Mouse (Mus musculus) MEL (cell line): ENCODE data around the gene Khk. TPM values are rescaled to one million over a fixed set of nuclear protein-coding genes. Genes with fewer than 3 reads are reported as not detected.

Experiments used
- DNase-seq: peaks from one replicate; pipeline ENCODE4 v3.0.0; 2011; ENCODE audit warnings: low read depth, low spot score
- H3K27ac ChIP-seq: 2 replicates; pipeline ENCODE4 v1.5.1; 2012; ENCODE audit warnings: low read depth, mild to moderate bottlenecking, control low read depth, low read length, moderate library complexity; ENCODE audit not compliant: control insufficient read depth
- H3K27me3 ChIP-seq, 2 experiments: fragments of 150-350 bp in 1 of 2; sonication (generic) in 1 of 2; 2 replicates each; pipeline ENCODE4 v1.6.1; 2012; ENCODE audit warnings: low read length in 2 of 2, mild to moderate bottlenecking in 2 of 2, improper control_type of control experiment in 1 of 2, moderate library complexity in 1 of 2; ENCODE audit not compliant: insufficient read depth in 2 of 2, control insufficient read depth in 1 of 2
- H3K36me3 ChIP-seq, 2 experiments: 2 replicates each; pipeline ENCODE4 v1.6.1; 2012 to 2014; ENCODE audit warnings: low read length in 2 of 2, improper control_type of control experiment in 1 of 2, inconsistent platforms in 1 of 2, mild to moderate bottlenecking in 1 of 2; ENCODE audit not compliant: insufficient read depth in 2 of 2, control insufficient read depth in 1 of 2
- H3K4me1 ChIP-seq, 2 experiments: fragments of 150-350 bp in 1 of 2; sonication (generic) in 1 of 2; 2 replicates each; pipeline ENCODE4 v1.6.1; 2012; ENCODE audit warnings: low read length in 2 of 2, improper control_type of control experiment in 1 of 2, mild to moderate bottlenecking in 1 of 2; ENCODE audit not compliant: insufficient read depth in 2 of 2, control insufficient read depth in 1 of 2
- H3K4me3 ChIP-seq, 2 experiments: fragments of 150-350 bp in 1 of 2; sonication (generic) in 1 of 2; 2 replicates each; pipeline ENCODE4 v1.5.1; 2012; ENCODE audit warnings: low read depth in 2 of 2, low read length in 2 of 2, mild to moderate bottlenecking in 2 of 2, moderate library complexity in 2 of 2, control low read depth in 1 of 2, improper control_type of control experiment in 1 of 2; ENCODE audit not compliant: control insufficient read depth in 1 of 2, insufficient read depth in 1 of 2
- H3K79me2 ChIP-seq: 2 replicates; pipeline ENCODE4 v1.6.1; 2012; ENCODE audit warnings: mild to moderate bottlenecking, low read length, moderate library complexity; ENCODE audit not compliant: control insufficient read depth, poor library complexity, insufficient read depth
- H3K9ac ChIP-seq: 2 replicates; pipeline ENCODE4 v1.6.1; 2012; ENCODE audit warnings: low read depth, mild to moderate bottlenecking, control low read depth, low read length, moderate library complexity; ENCODE audit not compliant: control insufficient read depth, poor library complexity, severe bottlenecking
- H3K9me3 ChIP-seq: fragments of 150-350 bp; sonication (generic); replicated peaks from 2 replicates; pipeline ENCODE4 v1.6.1; 2012; ENCODE audit warnings: mild to moderate bottlenecking, low read length, improper control_type of control experiment, moderate library complexity; ENCODE audit not compliant: insufficient read depth
- BHLHE40 ChIP-seq: IDR thresholded peaks from 2 replicates; pipeline ENCODE4 v1.6.1; 2012; ENCODE audit warnings: low read depth, mild to moderate bottlenecking, inconsistent platforms, low read length, improper control_type of control experiment, borderline replicate concordance
- CTCF ChIP-seq, 3 experiments: IDR thresholded peaks in 2 of 3; conservative IDR thresholded peaks in 1 of 3; 2 replicates each; pipeline ENCODE4 v1.5.1; 2011 to 2012; ENCODE audit warnings: low read length in 3 of 3, low read depth in 2 of 3, mild to moderate bottlenecking in 2 of 3, improper control_type of control experiment in 1 of 3, inconsistent platforms in 1 of 3, mixed read lengths in 1 of 3, moderate library complexity in 1 of 3; ENCODE audit not compliant: control insufficient read depth in 1 of 3, insufficient read depth in 1 of 3, poor library complexity in 1 of 3, severe bottlenecking in 1 of 3
- EP300 ChIP-seq, 2 experiments: IDR thresholded peaks; 2 replicates each; pipeline ENCODE4 v1.6.1; 2011; ENCODE audit warnings: improper control_type of control experiment in 2 of 2, low read length in 2 of 2, low read depth in 1 of 2, mild to moderate bottlenecking in 1 of 2
- GATA1 ChIP-seq: IDR thresholded peaks from 2 replicates; pipeline ENCODE4 v1.6.1; 2011; ENCODE audit warnings: low read depth, low read length, improper control_type of control experiment
- JUND ChIP-seq: IDR thresholded peaks from 2 replicates; pipeline ENCODE4 v1.6.1; 2011; ENCODE audit warnings: low read depth, mild to moderate bottlenecking, improper control_type of control experiment, low read length
- KAT2A ChIP-seq: conservative IDR thresholded peaks from 2 replicates; pipeline ENCODE4 v1.6.1; 2012; ENCODE audit warnings: low read depth, low read length, improper control_type of control experiment, inconsistent platforms
- MAFK ChIP-seq: IDR thresholded peaks from 2 replicates; pipeline ENCODE4 v1.6.1; 2011; ENCODE audit warnings: low read depth, mild to moderate bottlenecking, low read length, improper control_type of control experiment, borderline replicate concordance
- MAX ChIP-seq: IDR thresholded peaks from 2 replicates; pipeline ENCODE4 v1.6.1; 2011; ENCODE audit warnings: low read length, improper control_type of control experiment
- NRF1 ChIP-seq: IDR thresholded peaks from 2 replicates; pipeline ENCODE4 v1.6.1; 2014; ENCODE audit warnings: low read depth, mild to moderate bottlenecking, inconsistent platforms, low read length, improper control_type of control experiment, moderate library complexity; ENCODE audit not compliant: poor library complexity, insufficient read depth, severe bottlenecking
- POLR2A ChIP-seq, 2 experiments: IDR thresholded peaks; 2 replicates each; pipeline ENCODE4 v1.6.1; 2011 to 2012; ENCODE audit warnings: low read length in 2 of 2, mild to moderate bottlenecking in 2 of 2, control low read depth in 1 of 2, improper control_type of control experiment in 1 of 2, low read depth in 1 of 2, moderate library complexity in 1 of 2; ENCODE audit not compliant: control insufficient read depth in 1 of 2, insufficient read depth in 1 of 2, poor library complexity in 1 of 2
- POLR2AphosphoS2 ChIP-seq: IDR thresholded peaks from 2 replicates; pipeline ENCODE4 v1.6.1; 2011; ENCODE audit warnings: low read length, improper control_type of control experiment
- RAD21 ChIP-seq: IDR thresholded peaks from 2 replicates; pipeline ENCODE4 v1.6.1; 2011; ENCODE audit warnings: mild to moderate bottlenecking, low read depth, low read length, improper control_type of control experiment
- RCOR1 ChIP-seq: IDR thresholded peaks from 2 replicates; pipeline ENCODE4 v1.6.1; 2012; ENCODE audit warnings: low read depth, mild to moderate bottlenecking, inconsistent platforms, low read length, improper control_type of control experiment
- TAL1 ChIP-seq: IDR thresholded peaks from 2 replicates; pipeline ENCODE4 v1.6.1; 2012; ENCODE audit warnings: mild to moderate bottlenecking, inconsistent platforms, low read length, moderate library complexity, mixed read lengths
- TBP ChIP-seq: IDR thresholded peaks from 2 replicates; pipeline ENCODE4 v1.8.0; 2011; ENCODE audit warnings: low read depth, low read length, improper control_type of control experiment
- USF1 ChIP-seq: IDR thresholded peaks from 2 replicates; pipeline ENCODE4 v1.6.1; 2014; ENCODE audit warnings: low read depth, mild to moderate bottlenecking, inconsistent platforms, low read length, improper control_type of control experiment, moderate library complexity
- ZKSCAN1 ChIP-seq: IDR thresholded peaks from 2 replicates; pipeline ENCODE4 v1.6.1; 2012; ENCODE audit warnings: low read depth, mild to moderate bottlenecking, inconsistent platforms, low read length, improper control_type of control experiment, moderate library complexity
- ZNF384 ChIP-seq: IDR thresholded peaks from 2 replicates; pipeline ENCODE4 v1.6.1; 2012; ENCODE audit warnings: low read depth, mild to moderate bottlenecking, inconsistent platforms, low read length, improper control_type of control experiment
- polyA plus RNA-seq, 2 experiments: library from polyadenylated mRNA; stranded (reverse) in 1 of 2; unstranded in 1 of 2; fragments of >175 nt in 1 of 2; fragments of >200 nt in 1 of 2; gene quantifications; 2 replicates each; pipeline versions ENCODE4 v1.2.1 to v1.2.4; 2012; ENCODE audit warnings: low replicate concordance in 2 of 2, low read depth in 1 of 2; ENCODE audit not compliant: insufficient read length in 2 of 2, insufficient read depth in 1 of 2, missing spikeins in 1 of 2
- total RNA-seq: library from RNA; depleted of rRNA; stranded (reverse); fragments of 300-350 nt; gene quantifications from 2 replicates; pipeline ENCODE4 v1.2.3, GENCODE M21; 2012

Gene Khk
- total and polyA plus RNA-seq, 3 experiments = 308 to 461 TPM; not detected in 1

DNA sequence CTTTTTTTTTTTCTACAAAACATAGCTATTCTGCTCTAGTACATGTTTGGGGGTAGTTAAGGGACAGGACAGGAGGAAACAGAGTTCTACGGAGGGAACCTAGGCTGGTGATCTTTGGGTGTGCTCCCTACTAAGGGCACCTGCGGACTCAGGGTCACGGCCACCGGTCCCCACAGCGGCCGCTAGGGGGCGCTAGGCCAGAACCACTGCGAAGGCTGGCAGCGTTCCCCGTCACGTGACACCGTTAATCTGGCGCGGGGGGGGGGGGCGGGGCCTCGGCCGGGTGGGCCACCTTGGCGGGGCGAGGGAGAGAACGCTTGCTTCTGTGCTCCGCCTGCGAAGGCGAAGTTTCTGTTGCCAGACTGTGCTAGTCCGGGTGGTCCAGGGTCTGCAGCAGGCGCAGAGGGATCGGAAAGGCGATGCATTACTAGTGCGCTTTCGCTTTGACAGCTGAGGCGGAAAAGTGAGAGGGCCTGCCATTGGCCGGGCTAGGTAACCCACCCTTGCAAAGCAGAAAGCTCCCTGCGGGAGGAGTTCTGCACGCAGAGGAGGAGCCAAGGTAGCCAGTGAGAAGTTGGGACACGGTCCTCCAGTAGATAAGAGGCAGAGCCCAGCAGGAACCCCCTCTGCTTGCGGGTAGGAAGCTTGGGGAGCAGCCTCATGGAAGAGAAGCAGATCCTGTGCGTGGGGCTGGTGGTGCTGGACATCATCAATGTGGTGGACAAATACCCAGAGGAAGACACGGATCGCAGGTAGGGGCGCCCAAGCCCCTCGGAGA, at the start of gene Khk (continued):
- TF ChIP-seq EP300 (IDR thresholded peaks at IDR 0.05; ENCODE audit: low read depth in 1 of 2, low read length in 2 of 2) (peak; percentile 31 to 48; a peak in 2 of 4 replicates), JUND (0 out of 2 replicates have a peak, but pooled peaks have one; percentile 54), CTCF (IDR thresholded peaks at IDR 0.05 in 2 of 3, conservative IDR thresholded peaks at IDR 0.05 in 1 of 3; ENCODE audit: control insufficient read depth in 1 of 3, insufficient read depth in 1 of 3, low read depth in 2 of 3, low read length in 3 of 3, poor library complexity in 1 of 3, severe bottlenecking in 1 of 3) (peak; percentile 81 to 99 (median 89)), TBP (peak; percentile 96), MAX (peak; percentile 74)

DNA sequence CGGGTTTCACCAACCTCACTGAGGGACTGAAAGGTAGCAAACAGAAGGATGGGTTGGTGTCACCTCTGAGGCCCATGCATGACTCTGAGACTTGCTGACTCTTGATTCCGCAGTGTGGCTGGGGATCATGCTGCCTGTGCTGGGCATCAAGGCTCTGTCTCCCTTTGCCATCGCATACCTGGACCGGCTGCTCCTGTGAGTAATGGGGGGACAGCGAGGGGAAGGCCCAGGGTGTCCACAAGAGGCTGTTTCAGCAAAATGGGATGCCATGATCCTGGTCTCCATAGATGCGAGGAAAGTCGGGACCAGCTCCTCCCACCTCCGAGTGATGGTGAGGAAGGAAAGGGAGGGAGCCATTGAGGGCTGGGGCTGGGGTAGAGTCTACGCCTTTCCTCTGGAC, 48.7 kb upstream of the Khk start:
- Histone ChIP-seq H3K27ac (no peak overlapping the region), H3K4me1 (peaks cover 3 to 13% of the 10 kb centered on the region in 2 experiments), H3K79me2 (peaks cover 13% of the 10 kb centered on the region)
- TF ChIP-seq USF1 = no peak
- TF ChIP-seq POLR2AphosphoS2 = 0 out of 2 replicates have a peak, but pooled peaks have one; percentile 5
- TF ChIP-seq, all 39 proteins: peak for 1
- no peak for DNase-seq
- Histone ChIP-seq H3K4me3 (no peak overlapping the region), H3K9me3 (no peaks in the 10 kb centered on the region), H3K36me3 (peaks cover 9 to 26% of the 10 kb centered on the region in 2 experiments), H3K9ac (no peak overlapping the region), H3K27me3 (no peaks in the 10 kb centered on the region)

- peaks cover 3 to 6% of the 10 kb centered on the region in 2 experiments for H3K4me1 ChIP-seq
- TF ChIP-seq MAFK = no peak
- no peak for TF ChIP-seq KAT2A
- TF ChIP-seq GATA1 = no peak
- TF ChIP-seq CTCF (IDR thresholded peaks at IDR 0.05 in 2 of 3, conservative IDR thresholded peaks at IDR 0.05 in 1 of 3; ENCODE audit: control insufficient read depth in 1 of 3, insufficient read depth in 1 of 3, low read depth in 2 of 3, low read length in 3 of 3, poor library complexity in 1 of 3, severe bottlenecking in 1 of 3) = no peak
- TF ChIP-seq BHLHE40 = no peak
- TF ChIP-seq ZKSCAN1 = no peak
- TF ChIP-seq NRF1 = no peak
- TF ChIP-seq POLR2A (IDR thresholded peaks at IDR 0.05; ENCODE audit: control insufficient read depth in 1 of 2, insufficient read depth in 1 of 2, low read depth in 1 of 2, low read length in 2 of 2, poor library complexity in 1 of 2) = no peak
- TF ChIP-seq RCOR1 = no peak
- no peak for TF ChIP-seq RAD21
- no peak for TF ChIP-seq ZNF384
- no peak for TF ChIP-seq TAL1
- H3K27ac ChIP-seq = no peak overlapping the region
- H3K4me3 ChIP-seq = no peak overlapping the region
- no peak for DNase-seq
- peaks cover 13% of the 10 kb centered on the region for H3K79me2 ChIP-seq
- no peaks in the 10 kb centered on the region for H3K9me3 ChIP-seq
- no peaks in the 10 kb centered on the region for H3K27me3 ChIP-seq
- peaks cover 6 to 26% of the 10 kb centered on the region in 2 experiments for H3K36me3 ChIP-seq
- H3K9ac ChIP-seq = no peak overlapping the region
Measured at GRCm38 (mm10) chr5:30874365-30874764, 46.9 kb upstream of the Khk start.
